Mouse (Mus musculus) thymus, adult 2 months (tissue): ENCODE measurements at regions not wholly inside any gene's neighbourhood (a gene's known extent, or its start where the extent isn't known, plus 50 kb on each side); places are given as distances from the start of the nearest gene placed in this dataset.

Source experiments
- DNase-seq: peaks from one replicate; pipeline ENCODE4 v3.0.0; 2021
- H3K27ac ChIP-seq: fragments of 200-500 bp; 2 replicates; pipeline ENCODE4 v1.5.1; 2012; ENCODE audit warnings: low read length, control low read depth; ENCODE audit not compliant: control insufficient read depth, insufficient read depth
- H3K27me3 ChIP-seq: fragments of 200-500 bp; 2 replicates; pipeline ENCODE4 v1.6.1; 2012; ENCODE audit warnings: mild to moderate bottlenecking, low read length, moderate library complexity, mixed read lengths; ENCODE audit not compliant: control insufficient read depth, insufficient read depth
- H3K36me3 ChIP-seq: fragments of 200-500 bp; 2 replicates; pipeline ENCODE4 v1.6.1; 2012; ENCODE audit warnings: mild to moderate bottlenecking, low read length, moderate library complexity; ENCODE audit not compliant: control insufficient read depth, insufficient read depth
- H3K4me1 ChIP-seq: fragments of 200-500 bp; replicated peaks from 2 replicates; pipeline ENCODE4 v1.6.1; 2012; ENCODE audit warnings: low read length; ENCODE audit not compliant: control insufficient read depth, insufficient read depth
- H3K4me3 ChIP-seq: fragments of 200-500 bp; 2 replicates; pipeline ENCODE4 v1.5.1; 2012; ENCODE audit warnings: mild to moderate bottlenecking, low read length, control low read depth, moderate library complexity; ENCODE audit not compliant: control insufficient read depth, insufficient read depth
- CTCF ChIP-seq: fragments of 200-500 bp; IDR thresholded peaks from 2 replicates; pipeline ENCODE4 v1.5.1; 2012; ENCODE audit warnings: mild to moderate bottlenecking, control low read depth, low read length, moderate library complexity, borderline replicate concordance; ENCODE audit not compliant: control insufficient read depth, poor library complexity, insufficient read depth; ENCODE audit errors: extremely low read depth
- POLR2A ChIP-seq: fragments of 200-500 bp; IDR thresholded peaks from 2 replicates; pipeline ENCODE4 v1.6.1; 2012; ENCODE audit warnings: mild to moderate bottlenecking, low read length, control low read depth, moderate library complexity; ENCODE audit not compliant: control insufficient read depth, poor library complexity, insufficient read depth; ENCODE audit errors: extremely low read depth
- WGBS: fragments of 180-500 bp; shearing (Covaris S2); methylation state at CpG from one replicate; pipeline ENCODE4 v1.1.7; 2018; 5-methylcytosine and 5-hydroxymethylcytosine counted together

DNA sequence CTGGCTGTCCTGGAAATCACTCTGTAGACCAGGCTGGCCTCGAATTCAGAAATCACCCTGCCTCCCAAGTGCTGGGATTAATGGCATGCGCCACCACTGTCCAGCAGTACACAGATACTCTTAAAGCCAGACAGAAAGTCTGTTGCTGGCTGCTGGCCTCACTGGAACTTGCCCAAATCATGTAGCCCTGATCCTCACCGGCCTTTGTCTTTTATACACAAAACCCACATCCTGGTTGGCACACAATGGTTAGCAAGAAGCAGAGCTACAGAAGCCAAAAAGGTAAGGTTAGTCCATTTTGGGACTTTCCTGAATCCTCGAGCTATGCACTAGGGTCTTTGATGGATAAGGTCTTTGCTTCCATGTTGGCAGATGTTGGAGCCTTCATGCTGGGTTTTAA is 157.2 kb upstream of the Trim24 start:
- peak; percentile 25 for DNase-seq
- WGBS, result 47% methylated on average over 4 of the region's 4 CpGs
- peak overlapping the region; percentile 65 for H3K27ac ChIP-seq
- no peaks in the 10 kb centered on the region for H3K27me3 ChIP-seq
- no peak overlapping the region for H3K4me3 ChIP-seq
- peaks cover 19% of the 10 kb centered on the region for H3K4me1 ChIP-seq
- no peaks in the 10 kb centered on the region for H3K36me3 ChIP-seq
- TF ChIP-seq CTCF (no peak), POLR2A (no peak)

DNA sequence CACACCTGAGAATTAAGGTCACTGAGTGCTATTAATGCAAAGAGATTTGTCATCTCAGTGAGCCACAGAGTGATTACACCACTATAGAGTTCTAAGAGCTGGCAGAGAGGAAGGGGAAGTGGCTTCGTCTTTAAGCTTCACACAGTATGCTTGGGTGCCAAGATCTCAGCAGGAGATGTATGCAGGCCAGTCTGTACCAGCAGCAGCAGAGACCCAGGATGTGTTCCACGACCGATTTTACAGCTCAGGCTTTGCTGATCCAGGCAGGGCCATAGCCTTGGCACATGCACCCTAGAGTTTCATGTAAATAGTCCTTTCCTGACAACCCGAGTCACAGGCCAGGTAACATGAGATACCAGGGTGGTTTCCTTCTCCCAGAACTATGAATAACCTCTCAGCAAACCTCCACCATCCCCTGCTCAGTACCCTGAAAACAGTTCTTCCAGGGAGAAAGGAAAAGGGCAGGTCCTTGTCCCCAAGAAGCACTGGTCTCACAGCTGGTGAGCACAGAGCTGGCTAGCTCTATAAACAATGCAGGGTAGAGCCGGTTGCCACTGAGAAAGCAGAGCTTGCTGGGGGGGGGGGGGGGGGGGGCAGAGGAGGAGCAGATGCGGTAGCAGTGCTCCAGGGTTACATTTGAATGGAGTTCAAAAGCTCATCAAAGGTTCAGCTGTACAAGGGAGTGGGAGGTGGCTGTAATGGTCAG is 156.2 kb upstream of the Trim24 start:
- DNase-seq, result peak; percentile 65
- no peak for TF ChIP-seq CTCF
- no peak for TF ChIP-seq POLR2A
- Histone ChIP-seq H3K4me1 (peaks cover 19% of the 10 kb centered on the region), H3K36me3 (no peaks in the 10 kb centered on the region), H3K4me3 (no peak overlapping the region), H3K27ac (peak overlapping the region; percentile 92), H3K27me3 (no peaks in the 10 kb centered on the region)
- 1% methylated on average over 6 of the region's 6 CpGs for WGBS

DNA sequence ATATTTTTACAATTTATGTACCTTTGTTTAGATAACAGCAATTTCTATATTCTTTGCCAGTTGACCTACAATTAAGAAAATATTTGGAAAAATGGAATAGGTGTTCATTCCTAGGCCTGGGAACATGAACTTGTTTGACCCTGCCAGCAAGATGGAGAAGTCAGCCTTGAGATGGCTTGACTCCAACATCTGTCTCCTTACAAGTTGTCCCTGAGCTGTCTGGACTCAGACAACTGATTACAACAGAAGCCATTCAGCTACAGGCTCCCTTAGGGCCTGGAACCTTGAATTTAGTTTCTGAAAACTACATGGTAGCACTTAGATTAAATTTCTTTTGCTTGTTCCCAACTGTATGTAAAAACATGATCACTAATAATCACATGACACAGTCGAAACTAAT is 148.9 kb upstream of the Trim24 start:
- peaks cover 7% of the 10 kb centered on the region for H3K4me1 ChIP-seq
- H3K36me3 ChIP-seq, result no peaks in the 10 kb centered on the region
- no peak for DNase-seq

DNA sequence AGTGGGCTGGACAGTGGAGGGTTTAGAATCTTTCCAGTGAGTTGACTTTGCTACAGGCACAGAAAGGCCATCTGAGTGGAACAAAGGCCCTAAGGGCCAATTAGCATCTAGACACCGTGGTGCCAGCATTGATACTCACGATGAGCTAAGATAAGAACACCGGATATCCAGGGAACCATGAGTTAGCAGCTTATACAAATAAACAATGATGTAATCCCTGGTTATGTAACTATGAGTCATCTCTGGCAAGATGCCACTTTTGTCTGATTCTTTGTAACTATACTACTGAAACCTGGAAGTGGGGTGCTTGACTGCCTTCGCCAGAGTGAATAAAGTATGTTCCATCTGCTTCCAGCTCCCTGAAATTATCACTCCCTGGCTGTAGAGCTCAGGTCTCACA is 147.3 kb upstream of the Trim24 start:
- WGBS, result 76% methylated on average over 4 of the region's 4 CpGs
- TF ChIP-seq POLR2A, result no peak
- no peak for TF ChIP-seq CTCF
- no peak overlapping the region for H3K27ac ChIP-seq

More for the DNA sequence above, 148.9 kb upstream of the Trim24 start:
- Histone ChIP-seq H3K27ac (no peak overlapping the region), H3K27me3 (no peaks in the 10 kb centered on the region), H3K4me3 (no peak overlapping the region)
- TF ChIP-seq POLR2A (no peak), CTCF (no peak)
- WGBS, result 86% methylated on average over 1 of the region's 1 CpGs

DNA sequence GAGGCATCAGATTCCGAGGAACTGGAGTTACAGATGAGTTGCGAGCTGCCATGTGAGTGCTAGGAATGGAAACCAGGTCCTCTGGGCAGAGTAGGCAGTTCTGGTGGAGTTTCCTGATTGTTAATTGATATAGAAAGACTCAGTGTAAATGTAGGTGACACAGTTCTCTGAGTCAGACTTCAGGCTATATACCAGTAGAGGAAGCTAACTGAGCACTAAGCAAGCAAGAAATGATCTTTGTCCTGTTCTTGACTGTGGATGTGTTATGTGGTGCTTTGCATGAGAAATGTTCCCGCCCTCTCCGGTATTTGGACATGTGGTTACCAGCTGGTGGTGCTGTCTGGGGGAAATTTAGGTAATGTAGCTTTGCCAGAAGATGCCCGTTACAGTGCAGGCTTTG is 146.4 kb upstream of the Trim24 start:
- no peak for DNase-seq
- no peak for TF ChIP-seq POLR2A
- no peak for TF ChIP-seq CTCF
- H3K36me3 ChIP-seq, result no peaks in the 10 kb centered on the region
- WGBS, result 98% methylated on average over 5 of the region's 5 CpGs
- no peak overlapping the region for H3K27ac ChIP-seq
- peaks cover 7% of the 10 kb centered on the region for H3K4me1 ChIP-seq
- no peak overlapping the region for H3K4me3 ChIP-seq
- no peaks in the 10 kb centered on the region for H3K27me3 ChIP-seq

More for the DNA sequence above, 147.3 kb upstream of the Trim24 start:
- H3K4me1 ChIP-seq, result peaks cover 7% of the 10 kb centered on the region
- H3K36me3 ChIP-seq, result no peaks in the 10 kb centered on the region
- no peaks in the 10 kb centered on the region for H3K27me3 ChIP-seq
- no peak for DNase-seq
- no peak overlapping the region for H3K4me3 ChIP-seq

DNA sequence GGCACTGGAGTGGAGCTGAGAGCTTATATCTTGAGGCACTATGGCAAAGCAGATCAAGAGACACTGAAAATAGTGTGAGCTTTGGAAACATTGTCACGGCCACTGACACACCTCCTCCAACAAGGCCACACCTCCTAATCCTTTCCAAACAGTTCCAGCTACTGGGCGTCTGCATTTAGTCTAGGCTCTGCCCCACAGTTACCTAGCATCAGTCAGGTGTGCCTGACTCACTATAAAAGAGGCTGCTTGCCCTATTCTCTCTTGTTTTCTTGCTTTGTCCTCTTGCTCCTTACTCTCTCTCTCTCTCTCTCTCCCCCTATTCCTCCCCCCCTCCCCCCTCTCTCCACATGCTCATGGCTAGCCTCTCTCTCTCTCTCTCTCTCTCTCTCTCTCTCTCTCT is 142.0 kb upstream of the Trim24 start:
- H3K27me3 ChIP-seq, result no peaks in the 10 kb centered on the region
- DNase-seq, result no peak
- H3K4me3 ChIP-seq, result no peak overlapping the region
- H3K36me3 ChIP-seq, result no peaks in the 10 kb centered on the region
- 98% methylated on average over 2 of the region's 2 CpGs for WGBS
- no peaks in the 10 kb centered on the region; the same call in 1 of the 2 replicates for H3K4me1 ChIP-seq
- H3K27ac ChIP-seq, result no peak overlapping the region
- TF ChIP-seq POLR2A (no peak), CTCF (no peak)
